Mouse (Mus musculus): ENCODE measurements around the gene Plcl1. TPM values are rescaled to one million over a fixed set of nuclear protein-coding genes. Genes with fewer than 3 reads are reported as not detected.

The Plcl1 gene
- total and polyA plus RNA-seq, 3 experiments: 0.05 TPM; not detected in 2

GRCm38 (mm10) chr1:55612759-55613328 is 207.1 kb downstream of the Plcl1 start:
- ATAC-seq (ENCODE audit: extremely low read depth, insufficient number of reproducible peaks, low FRiP score, poor library complexity, severe bottlenecking) (no peak), DNase-seq (ENCODE audit: low spot score) (no peak)
- no peaks in the 10 kb centered on the region for H3K4me1 ChIP-seq (ENCODE audit: insufficient read depth, low read depth, low read length)
- H3K36me3 ChIP-seq (replicated peaks): no peaks in the 10 kb centered on the region
- H3K27me3 ChIP-seq (ENCODE audit: insufficient read depth, low read length): no peaks in the 10 kb centered on the region
- TF ChIP-seq POLR2AphosphoS5 (IDR thresholded peaks at IDR 0.05; ENCODE audit: insufficient replicate concordance, low read depth, low read length) (no peak), CTCF (IDR thresholded peaks at IDR 0.05; ENCODE audit: low read depth, low read length) (no peak), GATA2 (IDR thresholded peaks at IDR 0.05; ENCODE audit: borderline replicate concordance, low read depth, low read length) (no peak)
- no peak overlapping the region for H3K4me3 ChIP-seq (ENCODE audit: low read depth, low read length)
- no peaks in the 10 kb centered on the region for H3K9me3 ChIP-seq (replicated peaks)

- Histone ChIP-seq H3K9me3 (replicated peaks) (no peaks in the 10 kb centered on the region), H3K27me3 (ENCODE audit: insufficient read depth, low read length) (no peaks in the 10 kb centered on the region), H3K36me3 (replicated peaks) (no peaks in the 10 kb centered on the region), H3K4me1 (ENCODE audit: insufficient read depth, low read depth, low read length) (no peaks in the 10 kb centered on the region), H3K4me3 (ENCODE audit: low read depth, low read length) (no peak overlapping the region)
- ATAC-seq (ENCODE audit: extremely low read depth, insufficient number of reproducible peaks, low FRiP score, poor library complexity, severe bottlenecking) (no peak), DNase-seq (ENCODE audit: low spot score) (no peak)
- TF ChIP-seq TAL1 (conservative IDR thresholded peaks at IDR 0.05; ENCODE audit: low read depth, low read length): no peak
These were observed 212.1 kb downstream of the Plcl1 start for GRCm38 (mm10) chr1:55617857-55618256.

GRCm38 (mm10) chr1:55618617-55619286 is 213.0 kb downstream of the Plcl1 start:
- Histone ChIP-seq H3K4me1 (ENCODE audit: insufficient read depth, low read depth, low read length) (no peaks in the 10 kb centered on the region), H3K27me3 (ENCODE audit: insufficient read depth, low read length) (no peaks in the 10 kb centered on the region), H3K9me3 (replicated peaks) (no peaks in the 10 kb centered on the region), H3K4me3 (ENCODE audit: low read depth, low read length) (no peak overlapping the region), H3K36me3 (replicated peaks) (no peaks in the 10 kb centered on the region)
- no peak for TF ChIP-seq POLR2AphosphoS5 (IDR thresholded peaks at IDR 0.05; ENCODE audit: insufficient replicate concordance, low read depth, low read length)
- TF ChIP-seq GATA1 (IDR thresholded peaks at IDR 0.05; ENCODE audit: borderline replicate concordance, low read length): no peak
- no peak for TF ChIP-seq GATA2 (IDR thresholded peaks at IDR 0.05; ENCODE audit: borderline replicate concordance, low read depth, low read length)
- no peak for TF ChIP-seq TAL1 (conservative IDR thresholded peaks at IDR 0.05; ENCODE audit: low read depth, low read length)
- no peak for TF ChIP-seq CTCF (IDR thresholded peaks at IDR 0.05; ENCODE audit: low read depth, low read length)
- no peak for ATAC-seq (ENCODE audit: extremely low read depth, insufficient number of reproducible peaks, low FRiP score, poor library complexity, severe bottlenecking)
- no peak for DNase-seq (ENCODE audit: low spot score)

- DNase-seq (ENCODE audit: low spot score) (no peak), ATAC-seq (ENCODE audit: extremely low read depth, insufficient number of reproducible peaks, low FRiP score, poor library complexity, severe bottlenecking) (no peak)
- Histone ChIP-seq H3K9me3 (replicated peaks) (no peaks in the 10 kb centered on the region), H3K4me3 (ENCODE audit: low read depth, low read length) (no peak overlapping the region), H3K4me1 (ENCODE audit: insufficient read depth, low read depth, low read length) (no peaks in the 10 kb centered on the region), H3K36me3 (replicated peaks) (no peaks in the 10 kb centered on the region), H3K27me3 (ENCODE audit: insufficient read depth, low read length) (no peaks in the 10 kb centered on the region)
- TF ChIP-seq GATA1 (IDR thresholded peaks at IDR 0.05; ENCODE audit: borderline replicate concordance, low read length): no peak
- no peak for TF ChIP-seq POLR2AphosphoS5 (IDR thresholded peaks at IDR 0.05; ENCODE audit: insufficient replicate concordance, low read depth, low read length)
- TF ChIP-seq CTCF (IDR thresholded peaks at IDR 0.05; ENCODE audit: low read depth, low read length): no peak
- TF ChIP-seq TAL1 (conservative IDR thresholded peaks at IDR 0.05; ENCODE audit: low read depth, low read length): no peak
- no peak for TF ChIP-seq GATA2 (IDR thresholded peaks at IDR 0.05; ENCODE audit: borderline replicate concordance, low read depth, low read length)
These were observed 225.8 kb downstream of the Plcl1 start for GRCm38 (mm10) chr1:55631496-55631895.

GRCm38 (mm10) chr1:55632024-55632423 is 226.3 kb downstream of the Plcl1 start:
- Histone ChIP-seq H3K36me3 (replicated peaks) (no peaks in the 10 kb centered on the region), H3K4me1 (ENCODE audit: insufficient read depth, low read depth, low read length) (no peaks in the 10 kb centered on the region), H3K9me3 (replicated peaks) (no peaks in the 10 kb centered on the region), H3K27me3 (ENCODE audit: insufficient read depth, low read length) (no peaks in the 10 kb centered on the region), H3K4me3 (ENCODE audit: low read depth, low read length) (no peak overlapping the region)
- no peak for DNase-seq (ENCODE audit: low spot score)
- ATAC-seq (ENCODE audit: extremely low read depth, insufficient number of reproducible peaks, low FRiP score, poor library complexity, severe bottlenecking): no peak
- no peak for TF ChIP-seq POLR2AphosphoS5 (IDR thresholded peaks at IDR 0.05; ENCODE audit: insufficient replicate concordance, low read depth, low read length)
- no peak for TF ChIP-seq GATA2 (IDR thresholded peaks at IDR 0.05; ENCODE audit: borderline replicate concordance, low read depth, low read length)
- no peak for TF ChIP-seq TAL1 (conservative IDR thresholded peaks at IDR 0.05; ENCODE audit: low read depth, low read length)
- no peak for TF ChIP-seq CTCF (IDR thresholded peaks at IDR 0.05; ENCODE audit: low read depth, low read length)
- no peak for TF ChIP-seq GATA1 (IDR thresholded peaks at IDR 0.05; ENCODE audit: borderline replicate concordance, low read length)

- DNase-seq (ENCODE audit: low spot score): no peak
- Histone ChIP-seq H3K9me3 (replicated peaks) (no peaks in the 10 kb centered on the region), H3K36me3 (replicated peaks) (no peaks in the 10 kb centered on the region), H3K27me3 (ENCODE audit: insufficient read depth, low read length) (no peaks in the 10 kb centered on the region), H3K4me3 (ENCODE audit: low read depth, low read length) (no peak overlapping the region), H3K4me1 (ENCODE audit: insufficient read depth, low read depth, low read length) (no peaks in the 10 kb centered on the region)
- no peak for ATAC-seq (ENCODE audit: extremely low read depth, insufficient number of reproducible peaks, low FRiP score, poor library complexity, severe bottlenecking)
- TF ChIP-seq GATA2 (IDR thresholded peaks at IDR 0.05; ENCODE audit: borderline replicate concordance, low read depth, low read length) (no peak), GATA1 (IDR thresholded peaks at IDR 0.05; ENCODE audit: borderline replicate concordance, low read length) (no peak), CTCF (IDR thresholded peaks at IDR 0.05; ENCODE audit: low read depth, low read length) (no peak), POLR2AphosphoS5 (IDR thresholded peaks at IDR 0.05; ENCODE audit: insufficient replicate concordance, low read depth, low read length) (no peak), TAL1 (conservative IDR thresholded peaks at IDR 0.05; ENCODE audit: low read depth, low read length) (no peak)
These were observed 227.6 kb downstream of the Plcl1 start for GRCm38 (mm10) chr1:55633326-55633725.
